Mouse (Mus musculus): ENCODE data around the gene Gm3005. TPM values are rescaled to one million over a fixed set of nuclear protein-coding genes. Genes with fewer than 3 reads are reported as not detected.
"Not testable (repeated sequence)": the region's sequence is repeated elsewhere in the genome, so short reads cannot be mapped to it uniquely, and the experiment has no call there.

The Gm3005 gene
- not detected in 2 replicates for total RNA-seq (2012; rRNA removed)
- polyA plus RNA-seq (2012; ENCODE audit: insufficient read depth in 1 of 2, insufficient read length in 2 of 2, low read depth in 1 of 2, low replicate concordance in 2 of 2, missing spikeins in 1 of 2): not detected

DNA sequence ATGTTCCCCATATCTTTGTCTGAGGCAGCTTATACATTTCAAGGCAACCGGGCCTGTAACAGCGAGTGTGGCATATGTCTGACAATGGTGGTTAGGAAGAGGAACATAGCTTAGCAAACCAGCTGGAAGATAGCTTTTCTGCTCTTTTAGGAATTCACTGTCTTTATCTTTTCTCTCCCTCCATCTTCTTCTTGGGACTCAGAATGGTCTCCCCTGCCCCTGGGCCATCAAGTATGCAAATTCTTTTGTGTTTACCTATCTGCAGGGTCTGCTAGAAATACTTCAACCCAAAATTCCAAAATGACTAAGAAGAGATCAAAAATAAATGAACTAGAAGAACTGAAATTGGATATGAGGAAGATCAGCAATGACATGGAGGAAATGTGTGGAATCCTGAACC is at the start of gene Gm3005:
Gene Gm3005 (plus strand): TSS at position 301 of the 400 bp plus-strand sequence.
- H3K4me3 ChIP-seq (ENCODE audit: control insufficient read depth in 1 of 2, insufficient read depth in 1 of 2, low read depth in 2 of 2, low read length in 2 of 2); H3K9me3 ChIP-seq (replicated peaks; ENCODE audit: insufficient read depth, low read length); DNase-seq (ENCODE audit: low read depth, low spot score); H3K27me3 ChIP-seq (ENCODE audit: control insufficient read depth in 1 of 2, insufficient read depth in 2 of 2, low read length in 2 of 2); H3K79me2 ChIP-seq (ENCODE audit: control insufficient read depth, insufficient read depth, low read length, poor library complexity); H3K36me3 ChIP-seq (ENCODE audit: control insufficient read depth in 1 of 2, insufficient read depth in 2 of 2, low read length in 2 of 2); H3K9ac ChIP-seq (ENCODE audit: control insufficient read depth, low read depth, low read length, poor library complexity, severe bottlenecking); H3K4me1 ChIP-seq (ENCODE audit: control insufficient read depth in 1 of 2, insufficient read depth in 2 of 2, low read length in 2 of 2); H3K27ac ChIP-seq (ENCODE audit: control insufficient read depth, low read depth, low read length): not testable (repeated sequence)

DNA sequence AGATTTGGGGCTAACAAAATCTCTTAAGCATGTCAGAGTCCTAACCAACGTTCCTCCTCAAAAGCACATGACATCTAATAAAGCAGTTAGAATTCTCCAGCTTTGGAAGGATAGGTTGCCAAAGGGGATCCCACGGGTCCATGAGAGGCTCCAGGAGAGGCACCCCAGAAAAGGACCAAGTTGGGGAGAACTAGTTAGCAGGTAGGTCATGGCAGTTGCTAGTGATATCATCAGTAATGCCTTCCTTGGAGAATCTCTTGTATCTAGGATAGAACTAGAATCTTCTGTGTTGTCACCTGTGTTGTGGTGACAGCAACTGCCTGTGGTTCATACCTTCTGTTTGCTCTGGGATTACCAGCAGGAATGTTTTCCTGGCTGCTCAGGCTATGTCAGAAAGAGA is 33.1 kb upstream of the Gm3005 start, which contains the start of gene Gm10413:
Gene Gm10413 (plus strand): TSS at position 301 of the 400 bp plus-strand sequence.
- H3K27ac ChIP-seq (ENCODE audit: control insufficient read depth, low read depth, low read length); H3K4me1 ChIP-seq (ENCODE audit: control insufficient read depth in 1 of 2, insufficient read depth in 2 of 2, low read length in 2 of 2); H3K36me3 ChIP-seq (ENCODE audit: control insufficient read depth in 1 of 2, insufficient read depth in 2 of 2, low read length in 2 of 2); H3K9me3 ChIP-seq (replicated peaks; ENCODE audit: insufficient read depth, low read length); H3K27me3 ChIP-seq (ENCODE audit: control insufficient read depth in 1 of 2, insufficient read depth in 2 of 2, low read length in 2 of 2); DNase-seq (ENCODE audit: low read depth, low spot score); H3K79me2 ChIP-seq (ENCODE audit: control insufficient read depth, insufficient read depth, low read length, poor library complexity); H3K4me3 ChIP-seq (ENCODE audit: control insufficient read depth in 1 of 2, insufficient read depth in 1 of 2, low read depth in 2 of 2, low read length in 2 of 2); H3K9ac ChIP-seq (ENCODE audit: control insufficient read depth, low read depth, low read length, poor library complexity, severe bottlenecking): not testable (repeated sequence)

DNA sequence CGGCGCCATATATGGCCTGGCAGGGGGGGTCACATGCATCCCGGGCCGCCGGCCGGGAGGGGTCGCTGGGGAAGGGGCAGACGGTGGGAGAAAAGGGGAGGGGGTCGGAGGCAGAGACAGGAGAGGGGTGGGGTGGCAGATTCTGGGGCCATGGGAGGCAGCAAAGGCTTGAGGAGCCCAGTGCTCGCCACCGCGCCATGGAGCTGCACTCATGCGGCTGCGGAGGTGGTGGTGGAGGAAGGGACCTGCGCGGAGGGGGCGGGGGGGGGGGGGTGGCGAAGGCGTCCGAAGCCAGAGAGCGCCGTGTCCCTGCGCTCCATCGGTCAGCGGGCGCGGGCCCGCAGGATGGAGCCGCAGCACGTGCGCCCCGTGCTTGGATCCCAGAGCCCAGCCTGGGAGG is 15.6 kb upstream of the Gm3005 start, which contains the start of gene Gm10409:
Gene Gm10409 (plus strand): TSS at position 301 of the 400 bp plus-strand sequence.
- H3K79me2 ChIP-seq (ENCODE audit: control insufficient read depth, insufficient read depth, low read length, poor library complexity); H3K36me3 ChIP-seq (ENCODE audit: control insufficient read depth in 1 of 2, insufficient read depth in 2 of 2, low read length in 2 of 2); H3K9me3 ChIP-seq (replicated peaks; ENCODE audit: insufficient read depth, low read length); H3K27ac ChIP-seq (ENCODE audit: control insufficient read depth, low read depth, low read length); H3K27me3 ChIP-seq (ENCODE audit: control insufficient read depth in 1 of 2, insufficient read depth in 2 of 2, low read length in 2 of 2); DNase-seq (ENCODE audit: low read depth, low spot score); H3K4me3 ChIP-seq (ENCODE audit: control insufficient read depth in 1 of 2, insufficient read depth in 1 of 2, low read depth in 2 of 2, low read length in 2 of 2); H3K9ac ChIP-seq (ENCODE audit: control insufficient read depth, low read depth, low read length, poor library complexity, severe bottlenecking); H3K4me1 ChIP-seq (ENCODE audit: control insufficient read depth in 1 of 2, insufficient read depth in 2 of 2, low read length in 2 of 2): not testable (repeated sequence)

DNA sequence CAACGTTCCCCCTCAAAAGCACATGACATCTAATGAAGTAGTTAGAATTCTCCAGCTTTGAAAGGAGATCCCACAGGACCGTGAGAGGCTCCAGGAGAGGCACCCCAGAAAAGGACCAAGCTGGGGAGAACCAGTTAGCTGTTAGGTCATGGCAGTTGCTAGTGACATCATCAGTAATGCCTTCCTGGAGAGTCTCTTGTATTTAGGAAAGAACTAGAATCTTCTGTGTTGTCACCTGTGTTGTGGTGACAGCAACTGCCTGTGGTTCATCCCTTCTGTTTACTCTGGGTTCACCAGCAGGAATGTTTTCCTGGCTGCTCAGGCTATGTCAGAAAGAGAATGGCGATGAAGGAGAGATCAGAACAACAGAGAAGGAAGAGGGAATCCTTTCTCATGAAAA is 21.2 kb downstream of the Gm3005 start, which contains the start of gene Gm10408:
Gene Gm10408 (plus strand): TSS at position 301 of the 400 bp plus-strand sequence.
- not testable (repeated sequence) for H3K4me1 ChIP-seq (ENCODE audit: control insufficient read depth in 1 of 2, insufficient read depth in 2 of 2, low read length in 2 of 2); H3K9ac ChIP-seq (ENCODE audit: control insufficient read depth, low read depth, low read length, poor library complexity, severe bottlenecking); H3K79me2 ChIP-seq (ENCODE audit: control insufficient read depth, insufficient read depth, low read length, poor library complexity); H3K27me3 ChIP-seq (ENCODE audit: control insufficient read depth in 1 of 2, insufficient read depth in 2 of 2, low read length in 2 of 2); H3K4me3 ChIP-seq (ENCODE audit: control insufficient read depth in 1 of 2, insufficient read depth in 1 of 2, low read depth in 2 of 2, low read length in 2 of 2); H3K27ac ChIP-seq (ENCODE audit: control insufficient read depth, low read depth, low read length); DNase-seq (ENCODE audit: low read depth, low spot score); H3K9me3 ChIP-seq (replicated peaks; ENCODE audit: insufficient read depth, low read length); H3K36me3 ChIP-seq (ENCODE audit: control insufficient read depth in 1 of 2, insufficient read depth in 2 of 2, low read length in 2 of 2)

DNA sequence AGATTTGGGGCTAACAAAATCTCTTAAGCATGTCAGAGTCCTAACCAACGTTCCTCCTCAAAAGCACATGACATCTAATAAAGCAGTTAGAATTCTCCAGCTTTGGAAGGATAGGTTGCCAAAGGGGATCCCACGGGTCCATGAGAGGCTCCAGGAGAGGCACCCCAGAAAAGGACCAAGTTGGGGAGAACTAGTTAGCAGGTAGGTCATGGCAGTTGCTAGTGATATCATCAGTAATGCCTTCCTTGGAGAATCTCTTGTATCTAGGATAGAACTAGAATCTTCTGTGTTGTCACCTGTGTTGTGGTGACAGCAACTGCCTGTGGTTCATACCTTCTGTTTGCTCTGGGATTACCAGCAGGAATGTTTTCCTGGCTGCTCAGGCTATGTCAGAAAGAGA is 206.3 kb downstream of the Gm3005 start, which contains the start of gene Gm3012:
Gene Gm3012 (plus strand): TSS at position 301 of the 400 bp plus-strand sequence.
- H3K79me2 ChIP-seq (ENCODE audit: control insufficient read depth, insufficient read depth, low read length, poor library complexity); DNase-seq (ENCODE audit: low read depth, low spot score); H3K4me3 ChIP-seq (ENCODE audit: control insufficient read depth in 1 of 2, insufficient read depth in 1 of 2, low read depth in 2 of 2, low read length in 2 of 2); H3K9ac ChIP-seq (ENCODE audit: control insufficient read depth, low read depth, low read length, poor library complexity, severe bottlenecking); H3K27me3 ChIP-seq (ENCODE audit: control insufficient read depth in 1 of 2, insufficient read depth in 2 of 2, low read length in 2 of 2); H3K27ac ChIP-seq (ENCODE audit: control insufficient read depth, low read depth, low read length); H3K9me3 ChIP-seq (replicated peaks; ENCODE audit: insufficient read depth, low read length); H3K36me3 ChIP-seq (ENCODE audit: control insufficient read depth in 1 of 2, insufficient read depth in 2 of 2, low read length in 2 of 2); H3K4me1 ChIP-seq (ENCODE audit: control insufficient read depth in 1 of 2, insufficient read depth in 2 of 2, low read length in 2 of 2): not testable (repeated sequence)

Other genes with a start within 250 kb of the Gm3005 start
- not detected in 2 replicates for gene Gm5795, start 239.8 kb upstream of the Gm3005 start, total RNA-seq (2012; rRNA removed)
- gene Gm5795, start 239.8 kb upstream of the Gm3005 start, polyA plus RNA-seq (2012; ENCODE audit: insufficient read depth in 1 of 2, insufficient read length in 2 of 2, low read depth in 1 of 2, low replicate concordance in 2 of 2, missing spikeins in 1 of 2): not detected
- gene D830030K20Rik, start 219.6 kb upstream of the Gm3005 start, total RNA-seq (2012; rRNA removed): not detected in 2 replicates
- not detected for gene D830030K20Rik, start 219.6 kb upstream of the Gm3005 start, polyA plus RNA-seq (2012; ENCODE audit: insufficient read depth in 1 of 2, insufficient read length in 2 of 2, low read depth in 1 of 2, low replicate concordance in 2 of 2, missing spikeins in 1 of 2)
- gene Gm2956, start 95.5 kb upstream of the Gm3005 start, total RNA-seq (2012; rRNA removed): not detected in 2 replicates
- gene Gm2956, start 95.5 kb upstream of the Gm3005 start, polyA plus RNA-seq (2012; ENCODE audit: insufficient read depth in 1 of 2, insufficient read length in 2 of 2, low read depth in 1 of 2, low replicate concordance in 2 of 2, missing spikeins in 1 of 2): not detected
- not detected in 2 replicates for gene Gm10413, start 33.0 kb upstream of the Gm3005 start, total RNA-seq (2012; rRNA removed)
- not detected for gene Gm10413, start 33.0 kb upstream of the Gm3005 start, polyA plus RNA-seq (2012; ENCODE audit: insufficient read depth in 1 of 2, insufficient read length in 2 of 2, low read depth in 1 of 2, low replicate concordance in 2 of 2, missing spikeins in 1 of 2)
- not detected in 2 replicates for gene Gm10409, start 15.5 kb upstream of the Gm3005 start, total RNA-seq (2012; rRNA removed)
- not detected for gene Gm10409, start 15.5 kb upstream of the Gm3005 start, polyA plus RNA-seq (2012; ENCODE audit: insufficient read depth in 1 of 2, insufficient read length in 2 of 2, low read depth in 1 of 2, low replicate concordance in 2 of 2, missing spikeins in 1 of 2)
- not detected in 2 replicates for gene Gm10408, start 21.3 kb downstream of the Gm3005 start, total RNA-seq (2012; rRNA removed)
- gene Gm10408, start 21.3 kb downstream of the Gm3005 start, polyA plus RNA-seq (2012; ENCODE audit: insufficient read depth in 1 of 2, insufficient read length in 2 of 2, low read depth in 1 of 2, low replicate concordance in 2 of 2, missing spikeins in 1 of 2): not detected
- not detected in 2 replicates for gene Gm3012, start 206.4 kb downstream of the Gm3005 start, total RNA-seq (2012; rRNA removed)
- gene Gm3012, start 206.4 kb downstream of the Gm3005 start, polyA plus RNA-seq (2012; ENCODE audit: insufficient read depth in 1 of 2, insufficient read length in 2 of 2, low read depth in 1 of 2, low replicate concordance in 2 of 2, missing spikeins in 1 of 2): not detected
- gene Gm3020, start 223.9 kb downstream of the Gm3005 start, total RNA-seq (2012; rRNA removed): not detected in 2 replicates
- gene Gm3020, start 223.9 kb downstream of the Gm3005 start, polyA plus RNA-seq (2012; ENCODE audit: insufficient read depth in 1 of 2, insufficient read length in 2 of 2, low read depth in 1 of 2, low replicate concordance in 2 of 2, missing spikeins in 1 of 2): not detected

Data from MEL (cell line).